Comparison of ENCODE assay signal across 21 mouse cellular contexts in the genomic region with DNA sequence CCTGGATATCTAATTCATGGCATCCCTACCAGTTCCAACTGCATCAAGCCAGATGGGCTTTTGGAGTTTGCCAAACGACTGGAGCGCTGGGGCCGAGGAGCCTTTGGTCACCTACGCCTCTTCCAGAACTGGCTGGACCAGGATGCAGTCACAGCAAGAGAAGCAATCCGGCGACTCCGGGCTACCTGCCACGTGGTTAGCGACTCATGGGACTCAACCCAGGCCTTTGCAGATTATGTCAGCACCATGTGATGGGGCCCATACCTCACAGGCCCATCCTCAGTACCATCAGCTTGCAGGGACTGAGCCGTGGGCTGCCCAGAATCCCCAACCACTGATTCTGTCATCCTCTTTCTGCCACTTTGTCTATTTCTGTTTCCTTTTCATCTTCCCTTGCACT.
"Had no signal": no experiment of that assay in that cellular context is flagged by ENCODE, and none has a peak within 500 bp of the region (broad histone marks: within the 10 kb centered on the region; RNA-seq: fewer than 3 reads in every experiment).

No protein-coding gene starts in this region.

- ATAC-seq: lung, postnatal 0 days; midbrain, embryonic 16.5 days had no signal

- H3K27ac ChIP-seq: lung, embryonic 15.5 days; macrophage; midbrain, embryonic 10.5 days; midbrain, embryonic 12.5 days; neural tube, embryonic 13.5 days; neural tube, embryonic 15.5 days had no signal

- H3K4me1 ChIP-seq: lung, embryonic 15.5 days; midbrain, embryonic 10.5 days; midbrain, embryonic 12.5 days; neural tube, embryonic 13.5 days; neural tube, embryonic 15.5 days had no signal

- H3K4me2 ChIP-seq: lung, embryonic 15.5 days; midbrain, embryonic 12.5 days; neural tube, embryonic 13.5 days; neural tube, embryonic 15.5 days had no signal

- H3K9me3 ChIP-seq: lung, embryonic 15.5 days; midbrain, embryonic 10.5 days; midbrain, embryonic 12.5 days; neural tube, embryonic 13.5 days; neural tube, embryonic 15.5 days had no signal

- H3K4me3 ChIP-seq: lung, embryonic 15.5 days; midbrain, embryonic 10.5 days; midbrain, embryonic 12.5 days; myocyte; neural tube, embryonic 13.5 days; neural tube, embryonic 15.5 days had no signal

- H3K27me3 ChIP-seq: lung, embryonic 15.5 days; midbrain, embryonic 12.5 days; neural tube, embryonic 13.5 days; neural tube, embryonic 15.5 days had no signal

- DNase-seq: lung, adult 2 months; lung, postnatal 14 days; lung, postnatal 36 days; midbrain, embryonic 14.5 days; retina, postnatal 1 day; right cerebral cortex, adult 18-20 months; right cerebral cortex, postnatal 25 days; right cerebral cortex, postnatal 4 days; spleen, adult 18-20 months; thymus, adult 18-20 months; thymus, postnatal 14 days; thymus, postnatal 36 days had no signal

- H3K9ac ChIP-seq: lung, embryonic 15.5 days; midbrain, embryonic 12.5 days; neural tube, embryonic 13.5 days; neural tube, embryonic 15.5 days had no signal
